Mouse (Mus musculus) heart, embryonic 10.5 days (tissue): Measurements from ENCODE around the gene Fbh1. TPM values are rescaled to one million over a fixed set of nuclear protein-coding genes. Genes with fewer than 3 reads are reported as not detected.

Source experiments
- DNase-seq: peaks from one replicate; pipeline ENCODE4 v3.0.0-alpha.2; 2017; ENCODE audit warnings: low spot score
- H3K27ac ChIP-seq: fragments of 300-500 bp; sonication (generic); 2 replicates; pipeline ENCODE4 v1.5.1; 2016; ENCODE audit warnings: mild to moderate bottlenecking
- H3K27me3 ChIP-seq: fragments of 300-500 bp; sonication (generic); 2 replicates; pipeline ENCODE4 v1.6.1; 2016; ENCODE audit warnings: mild to moderate bottlenecking; ENCODE audit not compliant: poor library complexity, insufficient read depth, severe bottlenecking
- H3K36me3 ChIP-seq: fragments of 300-500 bp; sonication (generic); 2 replicates; pipeline ENCODE4 v1.6.1; 2016; ENCODE audit warnings: mild to moderate bottlenecking, moderate library complexity
- H3K4me1 ChIP-seq: fragments of 300-500 bp; sonication (generic); 2 replicates; pipeline ENCODE4 v1.6.1; 2016; ENCODE audit warnings: mild to moderate bottlenecking
- H3K4me3 ChIP-seq: fragments of 300-500 bp; sonication (generic); 2 replicates; pipeline ENCODE4 v1.5.1; 2016; ENCODE audit warnings: mild to moderate bottlenecking, moderate library complexity
- H3K9me3 ChIP-seq: fragments of 300-500 bp; sonication (generic); 2 replicates; pipeline ENCODE4 v1.6.1; 2016; ENCODE audit warnings: mild to moderate bottlenecking, moderate library complexity
- WGBS: fragments of 180-500 bp; shearing (Covaris S2); methylation state at CpG from one replicate; pipeline ENCODE4 v1.1.7; 2016; 5-methylcytosine and 5-hydroxymethylcytosine counted together
- polyA plus RNA-seq: library from polyadenylated mRNA; unstranded; fragments of >200 nt; fragmentation: Nextera tagmentation; extraction: Ambion mirVana; gene quantifications from 2 replicates; pipeline ENCODE4 v1.2.1, GENCODE M21; 2016

Gene Fbh1
- polyA plus RNA-seq, 1 experiment from 2014 or later: 102 TPM

GRCm38 (mm10) chr2:11766485-11767160 lies 10.8 kb downstream of the Fbh1 start:
- 77% methylated on average over 5 of the region's 5 CpGs for WGBS
- Histone ChIP-seq H3K4me1 (no peaks in the 10 kb centered on the region), H3K36me3 (peaks cover 77% of the 10 kb centered on the region), H3K9me3 (no peaks in the 10 kb centered on the region), H3K27ac (no peak overlapping the region), H3K27me3 (no peaks in the 10 kb centered on the region), H3K4me3 (no peak overlapping the region)
- DNase-seq: no peak

GRCm38 (mm10) chr2:11765694-11766093 lies 11.7 kb downstream of the Fbh1 start:
- WGBS: 91% methylated on average over 4 of the region's 4 CpGs
- H3K27ac ChIP-seq: no peak overlapping the region
- no peaks in the 10 kb centered on the region for H3K9me3 ChIP-seq
- H3K27me3 ChIP-seq: no peaks in the 10 kb centered on the region
- DNase-seq: no peak
- no peaks in the 10 kb centered on the region for H3K4me1 ChIP-seq
- no peak overlapping the region for H3K4me3 ChIP-seq
- peaks cover 87% of the 10 kb centered on the region for H3K36me3 ChIP-seq

GRCm38 (mm10) chr2:11762541-11762940 lies 14.8 kb downstream of the Fbh1 start:
- peaks cover 99% of the 10 kb centered on the region for H3K36me3 ChIP-seq

GRCm38 (mm10) chr2:11739516-11740051 lies 37.8 kb downstream of the Fbh1 start:
- Histone ChIP-seq H3K27me3 (no peaks in the 10 kb centered on the region), H3K27ac (no peak overlapping the region), H3K4me3 (no peak overlapping the region), H3K4me1 (no peaks in the 10 kb centered on the region), H3K9me3 (no peaks in the 10 kb centered on the region), H3K36me3 (peaks cover 65% of the 10 kb centered on the region)
- DNase-seq: no peak
- 95% methylated on average over 4 of the region's 4 CpGs for WGBS

More at GRCm38 (mm10) chr2:11762541-11762940, 14.8 kb downstream of the Fbh1 start:
- Histone ChIP-seq H3K9me3 (no peaks in the 10 kb centered on the region), H3K27ac (no peak overlapping the region), H3K4me3 (no peak overlapping the region), H3K27me3 (no peaks in the 10 kb centered on the region), H3K4me1 (no peaks in the 10 kb centered on the region)
- 93% methylated on average over 4 of the region's 4 CpGs for WGBS
- DNase-seq: no peak

GRCm38 (mm10) chr2:11738794-11739193 lies 38.6 kb downstream of the Fbh1 start:
- peaks cover 57% of the 10 kb centered on the region for H3K36me3 ChIP-seq
- H3K27ac ChIP-seq: no peak overlapping the region
- H3K4me1 ChIP-seq: no peaks in the 10 kb centered on the region
- no peak for DNase-seq
- WGBS: 92% methylated on average over 3 of the region's 3 CpGs
- no peaks in the 10 kb centered on the region for H3K9me3 ChIP-seq
- H3K27me3 ChIP-seq: no peaks in the 10 kb centered on the region
- no peak overlapping the region for H3K4me3 ChIP-seq

- Histone ChIP-seq H3K27ac (no peak overlapping the region), H3K36me3 (peaks cover 28% of the 10 kb centered on the region), H3K9me3 (no peaks in the 10 kb centered on the region), H3K4me1 (no peaks in the 10 kb centered on the region), H3K4me3 (no peak overlapping the region), H3K27me3 (no peaks in the 10 kb centered on the region)
- DNase-seq: no peak
- WGBS: 76% methylated on average over 6 of the region's 6 CpGs
Measured at GRCm38 (mm10) chr2:11735853-11736252, 41.5 kb downstream of the Fbh1 start.

- Histone ChIP-seq H3K4me3 (no peak overlapping the region), H3K4me1 (no peaks in the 10 kb centered on the region), H3K9me3 (no peaks in the 10 kb centered on the region), H3K27ac (no peak overlapping the region), H3K27me3 (no peaks in the 10 kb centered on the region), H3K36me3 (0 out of 2 replicates have a peak, but pooled peaks cover 2% of the 10 kb centered on the region)
- DNase-seq: no peak
- 66% methylated on average over 5 of the region's 5 CpGs for WGBS
Measured at GRCm38 (mm10) chr2:11732978-11733377, 44.4 kb downstream of the Fbh1 start.

- no peak for DNase-seq
- no peaks in the 10 kb centered on the region for H3K4me1 ChIP-seq
- H3K27ac ChIP-seq: no peak overlapping the region
- no peak overlapping the region for H3K4me3 ChIP-seq
- H3K36me3 ChIP-seq: no peaks in the 10 kb centered on the region
- no peaks in the 10 kb centered on the region for H3K9me3 ChIP-seq
- WGBS: 41% methylated on average over 3 of the region's 3 CpGs
- H3K27me3 ChIP-seq: no peaks in the 10 kb centered on the region
Measured at GRCm38 (mm10) chr2:11729091-11729490, 48.3 kb downstream of the Fbh1 start.

GRCm38 (mm10) chr2:11727574-11727973 lies 49.8 kb downstream of the Fbh1 start:
- H3K4me1 ChIP-seq: no peaks in the 10 kb centered on the region
- no peaks in the 10 kb centered on the region for H3K36me3 ChIP-seq
- H3K27ac ChIP-seq: no peak overlapping the region
- 87% methylated on average over 5 of the region's 5 CpGs for WGBS
- H3K27me3 ChIP-seq: no peaks in the 10 kb centered on the region
- no peak overlapping the region for H3K4me3 ChIP-seq
- H3K9me3 ChIP-seq: no peaks in the 10 kb centered on the region
- DNase-seq: no peak

- 82% methylated on average over 9 of the region's 9 CpGs for WGBS
Measured at GRCm38 (mm10) chr2:11722564-11722963, 54.8 kb downstream of the Fbh1 start.

GRCm38 (mm10) chr2:11718573-11718972 lies 58.8 kb downstream of the Fbh1 start:
- Histone ChIP-seq H3K4me1 (no peaks in the 10 kb centered on the region), H3K27me3 (no peaks in the 10 kb centered on the region), H3K27ac (no peak overlapping the region), H3K4me3 (no peak overlapping the region), H3K36me3 (no peaks in the 10 kb centered on the region), H3K9me3 (no peaks in the 10 kb centered on the region)
- no peak for DNase-seq
- 85% methylated on average over 2 of the region's 2 CpGs for WGBS

More at GRCm38 (mm10) chr2:11722564-11722963, 54.8 kb downstream of the Fbh1 start:
- Histone ChIP-seq H3K27ac (no peak overlapping the region), H3K4me1 (no peaks in the 10 kb centered on the region), H3K9me3 (no peaks in the 10 kb centered on the region), H3K36me3 (no peaks in the 10 kb centered on the region), H3K27me3 (no peaks in the 10 kb centered on the region), H3K4me3 (no peak overlapping the region)
- DNase-seq: no peak

GRCm38 (mm10) chr2:11714535-11714934 lies 62.8 kb downstream of the Fbh1 start:
- Histone ChIP-seq H3K4me1 (no peaks in the 10 kb centered on the region), H3K36me3 (no peaks in the 10 kb centered on the region), H3K4me3 (no peak overlapping the region), H3K9me3 (no peaks in the 10 kb centered on the region), H3K27me3 (no peaks in the 10 kb centered on the region), H3K27ac (no peak overlapping the region)
- no peak for DNase-seq
- WGBS: 58% methylated on average over 4 of the region's 4 CpGs

GRCm38 (mm10) chr2:11713021-11713420 lies 64.4 kb downstream of the Fbh1 start:
- H3K4me1 ChIP-seq: no peaks in the 10 kb centered on the region
- H3K9me3 ChIP-seq: no peaks in the 10 kb centered on the region
- no peak overlapping the region for H3K27ac ChIP-seq
- 69% methylated on average over 3 of the region's 3 CpGs for WGBS
- H3K36me3 ChIP-seq: no peaks in the 10 kb centered on the region
- no peak for DNase-seq
- 0 out of 2 replicates have a peak, but pooled peaks cover 3% of the 10 kb centered on the region for H3K27me3 ChIP-seq
- H3K4me3 ChIP-seq: no peak overlapping the region
